Mouse (Mus musculus): Measurements from ENCODE around the gene Klhdc2.
A peak's percentile ranks its signal among the peaks of the same experiment; 100 is the strongest.

The Klhdc2 gene

GRCm38 (mm10) chr12:69299831-69300230 is 3.4 kb downstream of the Klhdc2 start:
- DNase-seq (ENCODE audit: extremely low read depth, insufficient read length, low spot score), result no peak

GRCm38 (mm10) chr12:69300391-69300790 is 3.9 kb downstream of the Klhdc2 start:
- no peak for DNase-seq (ENCODE audit: extremely low read depth, insufficient read length, low spot score)

- no peak for DNase-seq (ENCODE audit: extremely low read depth, insufficient read length, low spot score)
These were observed 5.7 kb downstream of the Klhdc2 start for GRCm38 (mm10) chr12:69302171-69302570.

- no peak for DNase-seq (ENCODE audit: extremely low read depth, insufficient read length, low spot score)
These were observed 7.6 kb downstream of the Klhdc2 start for GRCm38 (mm10) chr12:69304051-69304450.

GRCm38 (mm10) chr12:69306333-69306732 is 9.9 kb downstream of the Klhdc2 start:
- no peak for DNase-seq (ENCODE audit: extremely low read depth, insufficient read length, low spot score)

GRCm38 (mm10) chr12:69309659-69310058 is 13.2 kb downstream of the Klhdc2 start:
- DNase-seq (ENCODE audit: extremely low read depth, insufficient read length, low spot score), result no peak

- DNase-seq (ENCODE audit: extremely low read depth, insufficient read length, low spot score), result no peak
These were observed 21.9 kb downstream of the Klhdc2 start for GRCm38 (mm10) chr12:69318431-69318830.

GRCm38 (mm10) chr12:69331187-69331586 is 34.7 kb downstream of the Klhdc2 start:
- DNase-seq (ENCODE audit: extremely low read depth, insufficient read length, low spot score), result no peak

- DNase-seq (ENCODE audit: extremely low read depth, insufficient read length, low spot score), result no peak
These were observed 35.7 kb downstream of the Klhdc2 start for GRCm38 (mm10) chr12:69332147-69332546.

- no peak for DNase-seq (ENCODE audit: extremely low read depth, insufficient read length, low spot score)
These were observed 37.1 kb downstream of the Klhdc2 start for GRCm38 (mm10) chr12:69333547-69333946.

GRCm38 (mm10) chr12:69349928-69350327 is 53.4 kb downstream of the Klhdc2 start:
- no peak for DNase-seq (ENCODE audit: extremely low read depth, insufficient read length, low spot score)

- DNase-seq (ENCODE audit: extremely low read depth, insufficient read length, low spot score), result no peak
These were observed 55.2 kb downstream of the Klhdc2 start for GRCm38 (mm10) chr12:69351685-69352084.

- DNase-seq (ENCODE audit: extremely low read depth, insufficient read length, low spot score), result peak; percentile 69
These were observed 60.2 kb downstream of the Klhdc2 start, which contains the start of gene Nemf for GRCm38 (mm10) chr12:69356546-69357299. TSS of gene Nemf (minus strand) at chr12:69357165.

- DNase-seq (ENCODE audit: extremely low read depth, insufficient read length, low spot score), result no peak
These were observed 60.8 kb downstream of the Klhdc2 start for GRCm38 (mm10) chr12:69357300-69357646.
